Mouse (Mus musculus) layer of hippocampus, postnatal 36 days (tissue): Measurements from ENCODE around the gene Baz2b. TPM values are rescaled to one million over a fixed set of nuclear protein-coding genes. Genes with fewer than 3 reads are reported as not detected.

Experiments used
- DNase-seq, 2 experiments: peaks; one replicate each; pipeline ENCODE4 v3.0.0; 2022
- total RNA-seq, 2 experiments: library from RNA; stranded (reverse); gene quantifications; 2 replicates each; pipeline ENCODE4 v1.2.3; 2021

The Baz2b gene
- total RNA-seq, 2 experiments from 2014 or later: 52.3 to 66.6 TPM

DNA sequence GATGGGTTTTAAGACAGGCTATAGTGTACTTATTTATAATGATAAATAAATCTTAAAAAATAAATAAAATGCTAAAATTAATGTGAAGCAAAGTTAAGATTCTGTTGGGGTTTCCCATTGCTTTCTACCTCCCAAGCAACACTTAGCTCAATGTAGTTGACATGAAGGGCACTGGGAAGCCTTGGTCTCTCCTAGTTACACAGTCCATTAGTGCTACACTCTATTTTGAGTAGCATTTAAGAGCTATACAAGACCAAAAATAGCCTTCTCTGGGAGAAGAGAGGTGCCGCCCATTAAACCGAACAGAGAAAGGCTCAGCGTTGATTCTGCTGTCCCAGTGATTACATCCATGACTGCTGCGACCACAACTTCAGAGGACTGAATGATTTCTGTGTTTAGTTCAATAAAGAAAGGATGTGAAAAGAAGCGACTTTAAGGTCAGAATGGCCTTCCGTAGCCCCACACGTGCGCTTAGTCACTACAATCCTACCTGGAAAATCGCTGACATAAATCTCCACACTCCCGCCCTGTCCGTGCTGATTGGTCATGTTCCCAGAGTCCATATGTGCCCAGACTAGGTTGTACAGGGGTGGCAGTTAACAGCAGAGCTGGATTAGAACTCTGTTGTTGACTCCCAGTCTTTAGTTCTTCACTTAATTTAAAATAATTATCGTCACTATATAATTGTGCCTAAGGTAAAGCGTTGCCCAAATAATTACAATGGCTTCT is 257.2 kb downstream of the Baz2b start:
- no peak for DNase-seq

DNA sequence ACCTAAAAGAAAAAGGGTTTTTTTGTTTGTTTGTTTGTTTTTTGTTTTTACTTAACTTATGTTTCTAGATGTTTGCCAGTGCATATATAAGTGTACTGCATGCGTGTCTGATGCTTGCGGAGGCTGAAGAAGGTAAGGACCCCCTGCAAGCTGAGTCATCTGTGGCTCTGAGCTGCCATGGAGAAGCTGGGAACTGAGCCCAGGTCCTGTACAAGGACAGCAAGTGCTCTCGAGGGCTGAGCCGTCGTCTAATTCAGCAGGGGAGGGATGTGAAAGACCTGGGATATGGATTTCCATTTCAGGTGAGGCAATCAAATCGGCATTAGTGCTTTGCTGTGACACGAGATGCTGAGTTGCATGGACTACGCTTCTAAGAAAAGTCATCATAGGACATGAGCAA is 257.9 kb downstream of the Baz2b start:
- no peak for DNase-seq

DNA sequence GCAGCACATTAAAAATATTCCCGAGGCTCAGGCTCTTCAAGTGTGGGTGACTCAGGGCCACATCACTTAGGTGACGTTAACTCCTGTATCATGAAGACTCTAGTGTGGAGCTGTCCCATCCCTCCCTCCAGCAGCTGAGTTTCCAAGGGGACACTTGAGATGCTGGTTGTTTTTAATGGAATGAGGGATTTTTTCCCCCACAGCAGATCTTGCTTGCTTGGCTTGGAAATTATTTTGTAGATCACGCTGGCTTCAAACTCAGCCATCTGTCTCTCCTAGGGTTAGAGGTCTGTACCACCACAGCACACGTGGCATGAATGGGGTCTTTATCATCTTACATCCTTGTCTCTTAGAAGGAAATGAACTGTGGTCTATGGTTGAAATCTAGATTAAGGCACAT is 258.5 kb downstream of the Baz2b start:
- no peak for DNase-seq

DNA sequence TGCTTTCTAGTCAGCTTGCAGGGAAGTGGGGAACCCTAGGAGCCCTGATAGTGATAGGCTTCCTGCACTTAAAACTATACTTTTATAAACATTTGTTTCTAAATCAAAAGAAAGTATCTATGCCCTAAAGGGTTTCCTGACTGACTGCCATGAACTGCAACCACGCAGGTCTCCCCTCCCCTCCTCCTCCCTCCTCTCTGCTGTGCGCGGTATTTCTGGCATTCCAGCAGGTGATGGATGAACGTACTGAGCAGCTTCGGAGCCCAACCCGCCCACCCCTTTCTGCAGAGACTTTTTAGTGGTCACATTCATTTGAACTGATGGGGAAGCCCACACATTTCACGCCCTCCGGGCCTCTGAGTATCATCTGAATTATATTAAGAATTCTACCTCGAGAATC is 273.3 kb downstream of the Baz2b start:
- no peak for DNase-seq

DNA sequence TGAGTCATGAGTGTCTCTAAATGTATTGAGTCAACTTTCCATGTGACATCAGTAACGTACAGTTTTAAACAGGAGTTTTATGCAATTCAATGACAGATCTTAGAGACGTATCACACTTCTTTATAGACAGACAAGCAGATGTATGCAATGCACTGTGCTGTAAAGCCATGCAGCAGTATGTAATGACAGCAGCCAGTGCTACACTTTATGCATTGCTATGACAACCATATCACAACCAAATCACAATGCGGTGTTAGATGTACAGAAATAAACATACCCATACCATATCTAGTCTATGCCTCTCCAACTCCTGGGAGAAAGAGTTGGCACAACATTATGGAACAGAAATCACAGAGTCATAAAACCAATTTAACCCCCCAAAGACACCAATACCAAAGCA is 276.5 kb downstream of the Baz2b start:
- DNase-seq: no peak

DNA sequence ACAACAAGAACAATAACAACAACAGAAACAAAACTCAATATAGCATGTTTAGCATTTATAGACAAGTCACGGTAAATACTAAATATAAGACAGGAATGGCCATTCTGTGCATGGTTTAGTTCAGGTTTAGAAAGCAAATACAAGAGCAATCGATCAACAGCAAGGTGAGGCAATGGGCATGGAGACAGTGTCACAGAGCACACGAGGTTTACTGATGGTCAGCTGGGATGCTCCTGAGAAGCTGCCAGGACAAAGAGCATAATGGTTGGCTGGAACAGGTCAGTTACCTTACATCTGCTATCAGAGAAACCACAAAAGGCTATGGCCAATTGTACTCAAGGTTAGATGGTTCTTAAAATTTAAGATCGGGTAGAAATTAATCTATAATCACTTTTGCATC is 277.4 kb downstream of the Baz2b start:
- DNase-seq: no peak

DNA sequence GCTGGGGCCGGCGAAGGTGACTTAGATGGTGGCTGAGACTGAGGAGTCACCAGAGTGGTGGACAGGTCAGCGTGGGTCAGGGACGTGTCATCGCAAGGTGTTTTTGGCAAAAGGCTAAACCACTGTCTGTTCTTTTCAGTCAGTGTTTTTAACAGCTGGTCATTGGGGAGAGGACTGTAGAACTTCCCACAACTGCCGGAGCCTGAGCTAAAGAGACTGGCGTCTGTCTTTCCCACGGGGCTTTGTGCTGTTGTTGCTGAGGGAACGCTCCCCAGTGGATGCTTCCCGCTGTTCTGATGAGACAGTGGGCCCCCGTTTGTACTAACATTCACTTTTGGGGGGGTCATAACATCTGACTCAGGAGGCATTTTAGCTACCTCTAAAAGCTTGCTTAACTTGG is 296.0 kb downstream of the Baz2b start:
- DNase-seq: no peak

DNA sequence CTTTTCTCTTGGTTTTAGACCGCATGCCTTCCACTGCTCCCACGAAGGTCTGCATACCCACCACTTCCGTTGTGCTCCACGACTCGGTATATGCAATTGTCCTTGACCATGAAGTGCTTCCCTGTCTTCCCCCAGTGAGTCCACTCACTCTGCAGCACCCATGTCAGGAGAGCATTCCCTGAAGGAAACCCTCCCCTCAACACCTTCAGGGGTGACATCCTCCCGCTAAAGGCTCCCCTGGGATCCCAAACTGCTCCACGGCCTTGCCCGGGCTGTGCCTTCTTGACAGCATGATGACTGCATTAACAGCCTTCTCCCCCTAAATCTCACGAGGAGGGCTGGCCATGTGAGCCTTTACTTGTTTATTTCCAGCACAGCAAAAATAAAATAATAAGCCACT is 301.6 kb downstream of the Baz2b start:
- DNase-seq: no peak

DNA sequence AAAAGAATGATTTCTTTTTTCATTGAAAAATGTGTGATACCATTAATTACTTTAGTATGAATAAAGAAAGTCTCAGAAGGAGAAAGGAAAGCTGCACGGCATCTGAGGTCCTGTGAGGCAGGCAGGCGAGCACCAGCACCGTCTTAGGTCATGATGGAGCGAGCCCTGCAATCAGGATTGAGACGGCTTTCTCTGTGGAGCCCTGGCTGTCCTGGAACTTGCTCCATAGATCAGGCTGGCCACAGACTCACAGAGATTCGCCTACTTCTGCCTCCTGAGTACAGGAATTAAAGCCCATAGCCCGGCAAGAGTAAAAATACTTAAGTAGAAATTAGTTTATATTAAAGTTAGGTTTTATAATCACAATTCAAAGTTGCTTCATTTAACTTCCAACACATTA is 305.6 kb downstream of the Baz2b start:
- no peak for DNase-seq

DNA sequence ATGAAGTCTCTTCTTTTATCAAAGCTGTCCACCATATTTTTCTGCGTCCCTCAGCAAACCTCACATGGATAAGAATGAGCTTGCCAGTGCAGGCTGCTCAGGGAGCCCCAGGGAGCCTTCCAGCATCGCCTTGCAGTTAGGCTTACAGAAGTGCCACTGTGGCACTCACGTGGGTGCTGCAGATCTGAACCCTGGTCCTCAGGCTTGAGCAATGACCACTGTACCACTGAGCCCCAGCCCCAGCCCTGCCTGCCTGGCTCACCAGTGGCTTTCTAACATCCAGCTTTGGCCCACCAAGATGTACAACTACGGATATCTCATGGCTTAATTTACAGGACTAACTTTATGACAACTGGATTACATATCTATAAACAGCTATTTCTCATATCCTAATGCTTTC is 311.0 kb downstream of the Baz2b start:
- no peak for DNase-seq

DNA sequence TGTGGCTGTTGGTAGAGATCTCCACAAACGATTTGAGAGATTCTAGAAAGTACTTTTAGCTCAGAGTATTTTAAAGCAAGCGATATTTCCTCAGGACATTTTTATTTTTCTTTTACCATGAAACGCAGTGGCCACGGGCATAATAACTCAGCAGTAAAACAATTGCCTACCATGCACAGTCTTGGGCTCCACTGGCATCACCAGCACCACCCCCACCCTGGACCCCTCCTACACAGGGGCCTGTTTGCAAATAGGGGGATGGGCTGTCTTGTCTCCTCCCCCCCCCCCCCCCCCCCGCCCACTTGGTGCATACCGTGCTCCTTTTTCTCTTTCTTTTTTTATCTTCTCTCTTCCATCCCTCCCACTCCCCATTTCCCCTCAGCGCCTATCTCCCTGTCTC is 311.5 kb downstream of the Baz2b start:
- DNase-seq: no peak

DNA sequence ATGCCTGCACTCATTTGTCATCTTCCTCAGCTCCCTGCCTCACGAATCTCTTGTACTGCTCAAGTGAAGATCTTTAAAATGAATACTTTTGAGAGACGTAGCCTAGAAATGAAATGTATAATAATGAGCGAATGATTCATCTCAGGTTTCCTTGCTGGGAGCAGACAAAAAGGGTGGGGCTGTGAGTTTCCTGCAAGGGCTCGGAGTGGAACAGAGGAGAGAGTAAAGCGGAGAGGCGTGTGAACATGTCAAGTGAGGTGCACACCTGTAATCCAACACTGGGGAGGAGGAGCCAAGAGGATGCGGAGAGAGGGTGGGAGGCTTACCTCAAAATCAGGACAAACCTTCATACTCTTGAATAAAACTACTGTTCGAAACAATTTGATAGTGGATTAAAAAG is 312.8 kb downstream of the Baz2b start:
- DNase-seq: no peak

DNA sequence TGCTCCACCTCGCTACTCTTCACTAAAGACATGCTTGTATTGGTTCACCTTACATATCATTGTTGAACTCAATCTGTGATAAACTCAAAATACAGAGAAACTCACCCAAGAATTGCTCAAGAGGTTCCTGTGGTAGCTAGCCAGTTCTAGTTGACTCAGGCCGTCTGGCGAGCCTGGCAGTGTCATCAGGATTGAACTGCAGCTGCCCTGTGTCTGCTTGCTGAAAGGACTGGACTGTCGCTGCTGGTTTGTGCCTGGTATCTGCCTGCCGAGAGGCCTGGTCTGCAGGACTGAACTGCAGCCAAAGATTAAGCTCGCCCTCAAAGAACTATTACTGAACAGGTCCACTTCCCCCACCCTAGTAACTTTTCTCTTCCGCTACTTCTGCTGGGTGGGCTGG is 313.2 kb downstream of the Baz2b start:
- DNase-seq: no peak

DNA sequence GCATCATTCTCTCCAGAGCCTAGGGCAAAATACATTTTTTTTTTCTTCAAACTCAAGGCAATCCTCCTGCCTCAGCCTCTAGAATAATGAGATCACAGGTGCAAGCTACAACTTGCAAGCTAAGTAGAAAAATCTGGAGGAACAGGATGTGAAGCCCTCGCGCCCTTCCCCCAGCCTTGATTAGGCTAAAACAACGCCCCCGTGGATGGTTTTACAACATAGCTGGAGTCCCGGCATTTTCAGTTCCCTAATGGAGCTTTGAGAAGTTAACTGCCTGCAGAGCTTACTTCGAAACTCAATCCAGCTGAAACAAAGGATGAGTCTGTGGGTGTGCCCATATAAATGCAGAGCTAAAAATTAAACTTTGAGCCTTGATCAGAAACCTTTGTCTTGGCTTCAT is 319.9 kb downstream of the Baz2b start:
- DNase-seq: no peak

DNA sequence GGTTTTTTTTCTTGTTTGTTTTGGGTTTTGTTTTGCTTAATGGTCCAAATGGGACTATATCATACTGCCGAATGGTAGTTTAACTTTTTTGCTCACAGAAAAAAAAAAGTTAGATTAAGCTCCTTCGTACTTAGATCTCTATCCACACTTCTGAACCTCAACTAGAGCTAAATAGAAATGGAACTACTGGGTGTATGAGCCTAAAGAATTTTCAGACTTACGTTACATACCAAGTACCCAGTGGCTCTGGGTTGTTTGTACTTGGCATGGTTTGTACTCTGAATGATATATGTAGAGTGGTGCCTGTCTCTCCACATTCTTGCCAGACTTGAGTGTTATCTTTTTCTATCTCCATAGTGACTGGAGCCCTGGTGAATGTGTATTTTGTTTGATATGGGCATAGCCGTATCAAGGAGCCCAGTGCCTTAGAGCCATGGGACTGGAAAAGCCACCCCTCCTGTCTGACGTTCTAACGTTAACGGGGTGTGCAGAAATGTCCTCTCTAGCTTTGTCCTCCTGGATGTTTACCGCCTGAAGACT is 326.8 kb downstream of the Baz2b start:
- DNase-seq: no peak

DNA sequence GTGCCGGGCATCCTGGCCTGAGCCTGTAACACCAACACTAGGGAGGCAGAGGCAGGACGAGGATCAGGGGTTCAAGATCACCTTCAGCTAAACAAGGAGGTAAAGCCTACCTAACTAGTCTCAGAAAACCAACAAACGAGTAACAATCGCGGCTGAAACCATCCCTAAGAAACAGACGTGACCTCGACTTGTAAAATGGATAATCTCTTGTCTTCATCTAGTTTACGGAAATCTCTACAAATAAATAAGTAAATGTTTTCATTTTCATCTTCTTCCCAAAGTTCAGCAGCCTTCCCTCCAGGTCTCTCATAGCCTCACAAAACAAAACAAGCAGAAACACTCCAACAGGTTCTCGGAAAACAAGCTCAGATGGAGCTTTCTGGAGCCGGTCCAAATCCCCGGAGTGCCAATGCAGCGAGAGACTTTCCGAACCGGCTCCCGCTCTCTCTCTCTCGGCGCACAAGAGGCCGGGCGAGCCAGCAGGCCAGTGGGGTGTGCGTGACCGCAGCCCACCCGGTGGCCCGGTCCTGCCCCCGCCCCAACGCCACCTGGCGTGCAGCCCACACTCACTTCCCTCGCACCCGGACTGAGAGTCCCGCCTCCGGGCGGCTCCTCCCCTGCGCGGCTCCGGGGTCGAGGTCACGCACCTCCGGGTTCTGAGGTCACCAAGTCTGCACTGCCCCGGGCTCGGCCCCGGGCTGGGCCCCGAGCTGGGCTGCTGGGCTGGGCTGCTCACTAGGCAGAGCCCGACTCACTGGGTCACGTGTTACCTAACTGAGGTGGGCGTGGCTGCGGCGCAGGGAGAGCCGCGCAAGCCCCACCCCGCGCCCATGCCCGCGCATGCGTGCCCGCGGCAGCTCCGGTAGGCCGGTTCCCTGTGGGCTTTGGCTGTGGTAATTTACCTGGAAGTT is 327.6 kb downstream of the Baz2b start, which contains the start of gene Wdsub1:
Wdsub1 (minus strand) TSS at position 761 of the 911 bp plus-strand sequence.
- peak; percentile 88 to 91 for DNase-seq

DNA sequence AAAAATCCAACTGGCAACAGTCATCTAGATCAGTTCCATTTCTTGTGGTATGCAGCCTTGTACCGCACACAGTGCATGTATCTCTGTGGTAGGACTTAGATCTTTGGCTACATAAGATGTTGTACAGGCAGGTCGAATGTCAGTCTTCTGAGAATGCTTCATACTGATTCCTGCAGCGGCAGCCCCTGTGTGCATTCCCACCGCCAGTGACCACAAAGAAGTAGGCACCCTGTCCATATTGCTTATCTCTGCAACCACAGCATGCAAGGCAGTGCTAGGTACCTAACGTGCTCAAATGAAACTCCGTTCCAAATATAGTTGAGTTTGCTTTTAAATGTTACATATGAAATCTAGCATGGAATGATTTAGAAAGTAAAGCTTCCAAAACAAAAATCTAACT is 328.2 kb downstream of the Baz2b start:
- DNase-seq: no peak

DNA sequence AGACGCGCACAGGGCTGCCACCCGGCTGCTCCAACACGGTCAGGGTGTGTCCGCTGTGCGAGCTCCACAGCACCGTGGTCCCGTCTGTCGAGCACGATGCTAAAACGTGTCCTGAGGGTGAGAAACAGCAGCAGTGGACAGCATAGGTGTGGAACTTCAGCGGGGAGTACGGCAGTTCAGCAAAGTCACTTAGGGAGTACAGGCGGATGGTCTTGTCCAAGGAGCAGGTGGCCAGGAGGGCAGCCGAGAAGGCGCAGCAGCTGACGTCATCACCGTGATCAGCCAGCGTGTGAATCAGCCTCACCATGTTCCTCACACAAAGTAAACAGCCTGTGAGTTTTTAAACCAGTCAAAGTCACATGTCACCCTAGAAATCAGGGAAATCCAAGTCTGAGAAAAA is 331.4 kb downstream of the Baz2b start:
- no peak for DNase-seq

DNA sequence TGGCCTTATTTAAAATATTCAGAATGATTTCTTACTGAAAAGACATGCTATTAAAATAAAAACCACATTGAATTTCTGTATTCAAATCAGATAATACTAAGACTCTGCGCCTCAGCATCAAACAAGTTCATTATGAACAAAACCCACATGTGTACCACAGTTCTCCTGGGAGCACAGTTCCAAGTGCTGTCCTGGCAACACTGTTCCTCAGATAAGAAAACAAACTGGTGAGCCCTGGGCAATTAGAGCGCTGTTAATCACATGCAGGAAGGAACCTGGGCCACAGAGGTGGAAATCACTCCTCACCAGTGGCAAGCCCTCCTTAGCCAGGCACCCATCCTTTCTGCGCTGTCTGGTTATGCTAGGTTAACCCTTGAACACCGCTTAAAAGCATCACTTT is 332.3 kb downstream of the Baz2b start:
- no peak for DNase-seq

DNA sequence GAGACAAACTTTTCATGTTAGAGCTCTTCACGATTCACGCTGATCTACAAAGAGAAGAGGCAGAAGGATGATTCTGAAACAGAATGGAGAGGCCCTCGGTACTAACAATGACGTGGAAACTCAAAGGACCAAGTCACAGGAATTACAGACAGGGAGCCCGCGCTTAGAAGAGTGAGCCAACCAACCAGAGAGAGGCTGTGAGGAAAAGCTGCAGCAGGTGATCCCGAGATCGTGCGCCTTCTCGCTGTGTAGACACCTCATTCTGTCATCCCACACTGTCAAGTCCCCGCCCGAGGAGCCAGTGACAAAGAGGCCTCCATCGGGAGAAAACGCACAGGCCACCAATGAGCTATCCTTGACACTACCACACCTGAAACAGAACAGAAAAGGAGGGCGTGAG is 333.2 kb downstream of the Baz2b start:
- DNase-seq: no peak

DNA sequence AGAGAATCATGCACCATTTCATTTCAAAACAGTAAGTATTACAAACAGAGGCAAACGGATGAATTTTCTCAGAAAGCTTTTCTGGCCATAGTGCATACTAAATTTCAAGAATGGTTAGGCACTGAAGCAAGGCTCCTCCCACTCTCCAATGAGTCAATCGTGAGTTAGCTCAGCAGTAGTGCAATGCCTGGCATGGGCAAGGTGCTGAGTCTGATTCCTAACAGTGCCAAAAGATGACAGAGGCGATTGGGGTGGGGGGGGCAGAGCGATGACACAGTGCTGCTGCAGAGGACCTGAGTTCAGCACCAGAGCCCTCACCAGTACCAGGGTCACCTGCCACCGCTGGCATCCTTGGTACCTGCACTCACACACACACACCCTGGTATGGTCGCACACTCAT is 339.1 kb downstream of the Baz2b start:
- no peak for DNase-seq

DNA sequence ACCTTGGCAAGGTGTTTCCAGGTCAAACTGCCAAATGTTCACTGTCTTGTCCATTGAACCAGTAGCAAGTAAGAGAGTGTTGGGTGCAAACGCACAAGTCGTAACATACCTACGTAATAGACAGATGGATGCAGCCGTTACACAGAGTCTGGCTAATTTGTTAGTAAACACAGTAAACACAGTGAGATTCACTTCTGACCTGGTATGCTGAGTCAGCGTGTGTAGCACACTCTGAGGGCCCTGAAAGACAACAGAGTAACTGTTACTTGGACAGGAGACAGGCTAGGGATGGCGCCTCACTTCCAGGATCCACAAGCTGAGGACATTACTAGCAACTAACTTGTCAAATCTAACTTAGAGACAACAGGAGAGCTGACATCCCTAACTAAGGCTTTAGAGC is 347.0 kb downstream of the Baz2b start:
- DNase-seq: no peak

DNA sequence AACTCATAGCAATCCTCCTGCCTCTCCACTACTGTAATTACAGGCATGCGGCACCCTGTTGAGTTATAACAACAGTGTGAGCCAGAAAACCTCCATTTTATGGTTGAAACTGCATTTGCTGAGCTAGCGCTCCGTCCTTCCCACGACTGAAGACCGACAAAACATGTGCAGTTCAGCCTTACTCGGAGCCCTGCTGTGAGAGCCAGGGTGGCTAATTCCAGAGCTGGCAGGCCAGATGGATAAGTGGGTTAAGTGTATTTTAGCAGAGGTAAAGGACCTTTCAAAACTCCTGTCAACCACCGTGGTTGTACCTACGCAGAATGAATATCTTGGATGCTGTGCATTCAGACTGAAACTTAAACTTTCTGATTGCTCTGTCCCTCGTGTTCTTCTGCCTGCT is 355.3 kb downstream of the Baz2b start:
- no peak for DNase-seq

DNA sequence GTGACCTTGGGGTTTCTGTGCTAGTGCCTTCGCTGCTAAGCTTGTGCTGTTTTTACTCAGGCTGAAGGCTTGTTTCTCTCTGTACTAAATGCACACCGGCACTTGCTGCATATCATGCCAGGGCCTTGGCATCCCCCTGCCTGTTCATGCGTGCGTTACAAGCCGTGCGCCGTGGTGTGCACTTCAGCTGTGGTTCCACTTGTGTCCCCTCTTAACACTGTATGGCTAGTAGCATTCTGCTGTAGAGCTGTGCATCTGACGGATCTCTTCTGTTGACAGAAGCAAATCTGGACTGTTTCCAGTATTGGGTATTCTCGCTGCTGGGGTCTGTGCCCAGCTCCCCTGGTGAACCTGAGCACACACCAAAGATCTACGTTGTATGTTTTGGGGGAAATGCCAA is 356.1 kb downstream of the Baz2b start:
- DNase-seq: no peak
